Mouse (Mus musculus) ovary, adult 18-20 months (tissue): Measurements from ENCODE around the gene Smoc1.

Experiments
- DNase-seq: peaks from one replicate; pipeline ENCODE4 v3.0.0; 2022; ENCODE audit warnings: low spot score, mixed read lengths

Smoc1 gene

GRCm38 (mm10) chr12:81168494-81168893 lies 141.9 kb downstream of the Smoc1 start:
- no peak for DNase-seq

- DNase-seq = no peak
These were observed 143.5 kb downstream of the Smoc1 start for GRCm38 (mm10) chr12:81170076-81170475.

GRCm38 (mm10) chr12:81173011-81173410 lies 146.4 kb downstream of the Smoc1 start:
- no peak for DNase-seq

- peak; percentile 74 for DNase-seq
These were observed 147.3 kb downstream of the Smoc1 start for GRCm38 (mm10) chr12:81173893-81174292.

- no peak for DNase-seq
These were observed 148.6 kb downstream of the Smoc1 start for GRCm38 (mm10) chr12:81175252-81175651.

- DNase-seq = no peak
These were observed 155.5 kb downstream of the Smoc1 start for GRCm38 (mm10) chr12:81182073-81182472.

- no peak for DNase-seq
These were observed 158.4 kb downstream of the Smoc1 start for GRCm38 (mm10) chr12:81184967-81185366.

- no peak for DNase-seq
These were observed 159.5 kb downstream of the Smoc1 start for GRCm38 (mm10) chr12:81186081-81186480.

GRCm38 (mm10) chr12:81186668-81187067 lies 160.1 kb downstream of the Smoc1 start:
- no peak for DNase-seq

- DNase-seq = no peak
These were observed 161.8 kb downstream of the Smoc1 start for GRCm38 (mm10) chr12:81188423-81188822.

- no peak for DNase-seq
These were observed 162.4 kb downstream of the Smoc1 start for GRCm38 (mm10) chr12:81188996-81189395.

GRCm38 (mm10) chr12:81189636-81190035 lies 163.0 kb downstream of the Smoc1 start:
- no peak for DNase-seq

- DNase-seq = no peak
These were observed 167.4 kb downstream of the Smoc1 start for GRCm38 (mm10) chr12:81193968-81194367.

- DNase-seq = no peak
These were observed 171.0 kb downstream of the Smoc1 start for GRCm38 (mm10) chr12:81197468-81198075.

GRCm38 (mm10) chr12:81199280-81199955 lies 172.8 kb downstream of the Smoc1 start:
- peak; percentile 32 for DNase-seq

- no peak for DNase-seq
These were observed 176.6 kb downstream of the Smoc1 start for GRCm38 (mm10) chr12:81203226-81203625.

- DNase-seq = no peak
These were observed 179.3 kb downstream of the Smoc1 start for GRCm38 (mm10) chr12:81205619-81206560.

GRCm38 (mm10) chr12:81208559-81208958 lies 182.0 kb downstream of the Smoc1 start:
- DNase-seq = no peak

GRCm38 (mm10) chr12:81219339-81219738 lies 192.7 kb downstream of the Smoc1 start:
- no peak for DNase-seq

GRCm38 (mm10) chr12:81223276-81223675 lies 196.7 kb downstream of the Smoc1 start:
- DNase-seq = no peak

GRCm38 (mm10) chr12:81224843-81225242 lies 198.2 kb downstream of the Smoc1 start:
- no peak for DNase-seq

- no peak for DNase-seq
These were observed 199.5 kb downstream of the Smoc1 start for GRCm38 (mm10) chr12:81225966-81226577.
